Mouse (Mus musculus) frontal cortex, postnatal 25 days (tissue): ENCODE measurements at regions not wholly inside any gene's neighbourhood (a gene's known extent, or its start where the extent isn't known, plus 50 kb on each side); places are given as distances from the start of the nearest gene placed in this dataset.
A peak's percentile ranks its signal among the peaks of the same experiment; 100 is the strongest.

Experiments
- DNase-seq, 2 experiments: peaks; one replicate each; pipeline ENCODE4 v3.0.0; 2022; ENCODE audit warnings: low spot score in 2 of 2

GRCm38 (mm10) chr7:145045230-145045629, 105.5 kb upstream of the Ccnd1 start:
- DNase-seq, result no peak

GRCm38 (mm10) chr7:145043455-145044149, 103.9 kb upstream of the Ccnd1 start:
- no peak for DNase-seq

- no peak for DNase-seq
Measured at GRCm38 (mm10) chr7:145040871-145041270, 101.1 kb upstream of the Ccnd1 start.

- DNase-seq, result no peak
Measured at GRCm38 (mm10) chr7:145034385-145034784, 94.7 kb upstream of the Ccnd1 start.

- DNase-seq, result no peak
Measured at GRCm38 (mm10) chr7:145031275-145031674, 91.5 kb upstream of the Ccnd1 start.

- DNase-seq, result peak; percentile 61 to 72
Measured at GRCm38 (mm10) chr7:145030635-145031141, 91.0 kb upstream of the Ccnd1 start.

- DNase-seq, result no peak
Measured at GRCm38 (mm10) chr7:145029622-145030021, 89.9 kb upstream of the Ccnd1 start.

- no peak for DNase-seq
Measured at GRCm38 (mm10) chr7:145029124-145029523, 89.4 kb upstream of the Ccnd1 start.

- DNase-seq, result no peak
Measured at GRCm38 (mm10) chr7:145027061-145027460, 87.3 kb upstream of the Ccnd1 start.

- no peak for DNase-seq
Measured at GRCm38 (mm10) chr7:145026014-145026285, 86.2 kb upstream of the Ccnd1 start.

- DNase-seq, result no peak
Measured at GRCm38 (mm10) chr7:145025186-145026013, 85.7 kb upstream of the Ccnd1 start.

GRCm38 (mm10) chr7:145024651-145025050, 84.9 kb upstream of the Ccnd1 start:
- DNase-seq, result no peak

- no peak for DNase-seq
Measured at GRCm38 (mm10) chr7:145019137-145019536, 79.4 kb upstream of the Ccnd1 start.

- DNase-seq, result no peak
Measured at GRCm38 (mm10) chr7:145018149-145018548, 78.4 kb upstream of the Ccnd1 start.

- no peak for DNase-seq
Measured at GRCm38 (mm10) chr7:145015463-145016085, 75.8 kb upstream of the Ccnd1 start.

- DNase-seq, result no peak
Measured at GRCm38 (mm10) chr7:145010757-145011156, 71.0 kb upstream of the Ccnd1 start.

- DNase-seq, result no peak
Measured at GRCm38 (mm10) chr7:145010004-145010403, 70.3 kb upstream of the Ccnd1 start.

- DNase-seq, result no peak
Measured at GRCm38 (mm10) chr7:145008662-145009333, 69.1 kb upstream of the Ccnd1 start.

GRCm38 (mm10) chr7:145007216-145007615, 67.5 kb upstream of the Ccnd1 start:
- no peak for DNase-seq

- DNase-seq, result no peak
Measured at GRCm38 (mm10) chr7:145001503-145002084, 61.9 kb upstream of the Ccnd1 start.

GRCm38 (mm10) chr7:144999741-145000140, 60.0 kb upstream of the Ccnd1 start:
- no peak for DNase-seq

GRCm38 (mm10) chr7:144996847-144997246, 57.1 kb upstream of the Ccnd1 start:
- DNase-seq, result no peak
